40 mouse cellular contexts compared by ENCODE assay signal in the genomic region with DNA sequence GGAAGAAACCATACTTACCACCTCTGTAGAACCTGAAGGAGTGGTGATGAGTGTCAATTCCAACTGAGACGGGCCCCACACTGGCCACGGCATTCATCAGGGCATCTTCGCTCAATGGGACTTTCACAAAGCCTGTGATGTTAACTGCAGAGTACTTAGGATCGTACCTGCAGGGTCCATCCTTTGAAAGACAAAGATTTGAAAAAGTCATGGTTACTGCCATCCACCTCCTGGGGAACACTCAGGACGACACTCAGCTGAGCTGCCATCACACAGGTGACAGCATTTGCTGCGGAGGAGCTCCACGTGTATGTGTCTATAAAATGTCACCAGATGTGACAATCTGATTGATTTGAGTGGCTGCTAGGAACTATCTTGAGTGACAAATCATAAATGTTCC. TPM values are rescaled to one million over a fixed set of nuclear protein-coding genes. Genes with fewer than 3 reads are reported as not detected.
"Had no signal": no experiment of that assay in that cellular context is flagged by ENCODE, and none has a peak within 500 bp of the region (broad histone marks: within the 10 kb centered on the region; RNA-seq: fewer than 3 reads in every experiment).

No protein-coding gene starts in this region.

- H3K36me3 ChIP-seq: embryonic facial prominence, embryonic 10.5 days; embryonic facial prominence, embryonic 12.5 days; embryonic facial prominence, embryonic 13.5 days; embryonic facial prominence, embryonic 15.5 days; forebrain, embryonic 10.5 days; forebrain, embryonic 12.5 days; forebrain, embryonic 15.5 days had no signal

- H3K4me3 ChIP-seq: embryonic facial prominence, embryonic 10.5 days; embryonic facial prominence, embryonic 12.5 days; embryonic facial prominence, embryonic 13.5 days; embryonic facial prominence, embryonic 15.5 days; erythroblast, embryonic 14.5 days; forebrain, embryonic 10.5 days; forebrain, embryonic 12.5 days; forebrain, embryonic 13.5 days; forebrain, embryonic 15.5 days; gastrocnemius, adult 2 months; heart, adult 2 months had no signal

- DNase-seq: cerebellum, adult 2 months; cerebellum, adult 8-10 months; cerebellum, adult 9-10 months; cerebellum, adult 9-11 months; cerebellum, postnatal 10 days; cerebellum, postnatal 14 days; cerebellum, postnatal 25 days; cerebellum, postnatal 36 days; embryo, embryonic 11 days; forebrain, postnatal 0 days; gastrocnemius, adult 2 months; gastrocnemius, postnatal 10 days; gastrocnemius, postnatal 14 days; gastrocnemius, postnatal 25 days; gastrocnemius, postnatal 36 days; heart, adult 18-20 months; heart, adult 2 months had no signal

- H3K9me3 ChIP-seq: embryonic facial prominence, embryonic 10.5 days; embryonic facial prominence, embryonic 12.5 days; embryonic facial prominence, embryonic 13.5 days; embryonic facial prominence, embryonic 15.5 days; forebrain, embryonic 10.5 days; forebrain, embryonic 12.5 days; forebrain, embryonic 13.5 days; forebrain, embryonic 15.5 days had no signal

- H3K27me3 ChIP-seq: embryonic facial prominence, embryonic 12.5 days; embryonic facial prominence, embryonic 13.5 days; embryonic facial prominence, embryonic 15.5 days; forebrain, embryonic 12.5 days; forebrain, embryonic 13.5 days; forebrain, embryonic 15.5 days had no signal

- H3K4me1 ChIP-seq: embryonic facial prominence, embryonic 10.5 days; embryonic facial prominence, embryonic 12.5 days; embryonic facial prominence, embryonic 13.5 days; embryonic facial prominence, embryonic 15.5 days; forebrain, embryonic 10.5 days; forebrain, embryonic 12.5 days; forebrain, embryonic 13.5 days; forebrain, embryonic 15.5 days had no signal

- H3K27ac ChIP-seq: embryonic facial prominence, embryonic 10.5 days; embryonic facial prominence, embryonic 12.5 days; embryonic facial prominence, embryonic 13.5 days; embryonic facial prominence, embryonic 15.5 days; forebrain, embryonic 10.5 days; forebrain, embryonic 12.5 days; forebrain, embryonic 13.5 days; forebrain, embryonic 15.5 days; gastrocnemius, adult 2 months; heart, adult 2 months had no signal

RNA-seq across cellular contexts. Expression of a gene that starts 2.9 kb away (rescaled TPM):
- total RNA-seq: common myeloid progenitor, adult 5-6 weeks; forebrain, postnatal 0 days; gastrocnemius, adult 18-20 months; gastrocnemius, adult 2 months; gastrocnemius, adult 8-10 months; gastrocnemius, postnatal 10 days; gastrocnemius, postnatal 14 days; gastrocnemius, postnatal 25 days; gastrocnemius, postnatal 36 days; gastrocnemius, postnatal 4 days; granulocyte monocyte progenitor cell, adult 5-6 weeks; heart, adult 18-20 months; heart, adult 2 months; heart, adult 8-10 months had no signal
- polyA plus RNA-seq: cerebellum, adult 2 months; cortical plate, adult 2 months; embryonic facial prominence, embryonic 10.5 days; embryonic facial prominence, embryonic 11.5 days; embryonic facial prominence, embryonic 12.5 days; embryonic facial prominence, embryonic 13.5 days; embryonic facial prominence, embryonic 14.5 days; embryonic facial prominence, embryonic 15.5 days; erythroblast, embryonic 14.5 days; forebrain, embryonic 10.5 days; forebrain, embryonic 11.5 days; forebrain, embryonic 12.5 days; forebrain, embryonic 13.5 days; forebrain, embryonic 14.5 days; forebrain, embryonic 15.5 days; forebrain, embryonic 16.5 days; forebrain, postnatal 0 days; frontal cortex, adult 2 months; gonadal fat pad, adult 2 months; heart, adult 2 months had no signal

RNA-seq across cellular contexts. Expression of a gene that starts 19.3 kb away (rescaled TPM):
- total RNA-seq: common myeloid progenitor, adult 5-6 weeks; forebrain, postnatal 0 days; gastrocnemius, adult 18-20 months; gastrocnemius, adult 2 months; gastrocnemius, adult 8-10 months; gastrocnemius, postnatal 10 days; gastrocnemius, postnatal 14 days; gastrocnemius, postnatal 25 days; gastrocnemius, postnatal 36 days; gastrocnemius, postnatal 4 days; granulocyte monocyte progenitor cell, adult 5-6 weeks; heart, adult 18-20 months; heart, adult 2 months; heart, adult 8-10 months had no signal
- polyA plus RNA-seq: cerebellum, adult 2 months; cortical plate, adult 2 months; embryonic facial prominence, embryonic 10.5 days; embryonic facial prominence, embryonic 11.5 days; embryonic facial prominence, embryonic 12.5 days; embryonic facial prominence, embryonic 13.5 days; erythroblast, embryonic 14.5 days; forebrain, embryonic 10.5 days; forebrain, embryonic 11.5 days; forebrain, embryonic 12.5 days; forebrain, embryonic 13.5 days; forebrain, embryonic 14.5 days; forebrain, embryonic 15.5 days; forebrain, embryonic 16.5 days; forebrain, postnatal 0 days; frontal cortex, adult 2 months; gonadal fat pad, adult 2 months; heart, adult 2 months had no signal
